Mouse (Mus musculus) heart, postnatal 0 days (tissue): ENCODE measurements at regions not wholly inside any gene's neighbourhood (a gene's known extent, or its start where the extent isn't known, plus 50 kb on each side); places are given as distances from the start of the nearest gene placed in this dataset.

ENCODE experiments used
- CTCF ChIP-seq: IDR thresholded peaks from 2 replicates; pipeline ENCODE4 v1.5.1; 2016; ENCODE audit warnings: antibody characterized with exemption, control low read depth, low read depth
- EP300 ChIP-seq: IDR thresholded peaks from 2 replicates; pipeline ENCODE4 v1.6.1; 2016; ENCODE audit warnings: antibody characterized with exemption, low read depth

GRCm38 (mm10) chr1:90311016-90311415 is 107.2 kb downstream of the Ackr3 start:
- TF ChIP-seq EP300 = no peak
- no peak for TF ChIP-seq CTCF
